Mouse (Mus musculus): ENCODE data around the gene Pole3. TPM values are rescaled to one million over a fixed set of nuclear protein-coding genes. Genes with fewer than 3 reads are reported as not detected.
"Not testable (repeated sequence)": the region's sequence is repeated elsewhere in the genome, so short reads cannot be mapped to it uniquely, and the experiment has no call there.

Gene Pole3
- total RNA-seq, 2 experiments from 2014 or later: 48.7 to 52.0 TPM

GRCm38 (mm10) chr4:62487172-62487571, 37.7 kb downstream of the Pole3 start:
- no peak for DNase-seq

- no peak for DNase-seq
Observed at GRCm38 (mm10) chr4:62486162-62486696, 38.6 kb downstream of the Pole3 start.

GRCm38 (mm10) chr4:62485450-62486161, 39.3 kb downstream of the Pole3 start:
- DNase-seq: peak; percentile 38 to 51

GRCm38 (mm10) chr4:62484928-62485327, 39.9 kb downstream of the Pole3 start:
- DNase-seq: no peak

- DNase-seq: peak; percentile 27 to 56
Observed at GRCm38 (mm10) chr4:62480709-62481605, 43.9 kb downstream of the Pole3 start.

- peak; percentile 54 to 64 for DNase-seq
Observed at GRCm38 (mm10) chr4:62479937-62480708, 44.7 kb downstream of the Pole3 start, which contains the start of gene Bspry. Gene Bspry, plus strand, starts transcription at chr4:62480053.

GRCm38 (mm10) chr4:62479593-62479936, 45.3 kb downstream of the Pole3 start:
- DNase-seq: not testable (repeated sequence)

GRCm38 (mm10) chr4:62477542-62478244, 47.2 kb downstream of the Pole3 start:
- DNase-seq: no peak

- no peak for DNase-seq
Observed at GRCm38 (mm10) chr4:62475793-62476192, 49.1 kb downstream of the Pole3 start.

GRCm38 (mm10) chr4:62475131-62475530, 49.7 kb downstream of the Pole3 start:
- no peak for DNase-seq

Other genes with a start within 250 kb of the Pole3 start
- gene Fkbp15, start 164.5 kb downstream of the Pole3 start, total RNA-seq (2021): 10 to 100 TPM; 31.8 to 36.3 TPM
- gene Slc31a1, start 164.3 kb downstream of the Pole3 start, total RNA-seq (2021): 10 to 100 TPM; 45.7 to 48.4 TPM
- gene Cdc26, start 116.4 kb downstream of the Pole3 start, total RNA-seq (2021): 10 to 100 TPM; 61.6 to 78.0 TPM
- gene Prpf4, start 116.3 kb downstream of the Pole3 start, total RNA-seq (2021): 10 to 100 TPM; 25.3 to 27.4 TPM
- under 1 TPM in 1 of 2 experiments, not detected in 1; 0.56 TPM for gene Rnf183, start 89.8 kb downstream of the Pole3 start, total RNA-seq (2021)
- 1 to 10 TPM; 1.3 TPM for gene Wdr31, start 54.2 kb downstream of the Pole3 start, total RNA-seq (2021)
- 1 to 10 TPM; 3.0 to 6.1 TPM for gene Bspry, start 45.0 kb downstream of the Pole3 start, total RNA-seq (2021)
- 10 to 100 TPM; 12.3 to 15.6 TPM for gene Hdhd3, start 21.6 kb downstream of the Pole3 start, total RNA-seq (2021)
- 10 to 100 TPM; 86.9 to 99.8 TPM for gene Alad, start 5.2 kb downstream of the Pole3 start, total RNA-seq (2021)
- under 1 TPM; 0.36 to 0.56 TPM for gene 4933430I17Rik, start 301 bp upstream of the Pole3 start, total RNA-seq (2021)
- gene Rgs3, start 34.8 kb upstream of the Pole3 start, total RNA-seq (2021): 10 to 100 TPM; 27.3 to 40.2 TPM